Mouse (Mus musculus) CD4-positive, CD25-positive, alpha-beta regulatory T cell, adult 2 months (primary cell): ENCODE results near the gene Tcl1b3.

Experiments used
- DNase-seq: peaks from one replicate; pipeline ENCODE4 v3.0.0-alpha.2; 2012; ENCODE audit warnings: low read depth, low spot score

Tcl1b3 gene

DNA sequence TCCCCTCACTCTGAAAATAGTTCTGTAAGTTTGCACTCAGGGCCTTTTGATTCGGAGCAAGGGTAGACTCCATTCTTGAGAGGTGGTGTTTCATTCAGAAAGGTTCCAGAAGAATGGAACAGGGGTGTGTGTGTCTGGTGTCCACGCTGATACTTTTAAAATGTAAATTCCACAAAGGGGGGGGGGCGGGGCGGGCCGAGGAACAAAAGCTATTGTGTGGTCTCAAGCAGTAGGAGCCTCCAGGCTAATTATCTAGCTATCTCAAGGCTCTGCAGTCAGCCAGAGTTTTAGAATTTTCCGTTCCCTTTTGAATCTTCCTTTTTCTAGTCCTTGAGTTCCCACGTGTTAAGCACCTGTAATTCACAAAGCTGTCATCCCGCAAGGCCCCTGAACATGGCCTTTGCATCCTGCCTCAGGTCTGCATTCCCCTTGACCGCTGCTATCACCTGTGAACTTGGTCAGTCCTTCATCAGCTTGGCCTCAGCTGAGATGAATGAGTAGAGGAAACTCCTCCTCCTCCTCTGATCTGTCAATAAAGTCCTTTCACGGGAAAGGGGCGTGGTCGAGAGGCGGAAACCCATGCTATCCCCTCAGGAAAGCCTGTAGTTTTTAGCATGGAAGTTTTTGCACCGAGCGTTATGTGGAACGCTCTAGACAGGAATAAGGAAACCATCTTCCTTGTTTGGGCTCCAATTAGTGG lies 33.9 kb downstream of the Tcl1b3 start:
- DNase-seq: no peak

DNA sequence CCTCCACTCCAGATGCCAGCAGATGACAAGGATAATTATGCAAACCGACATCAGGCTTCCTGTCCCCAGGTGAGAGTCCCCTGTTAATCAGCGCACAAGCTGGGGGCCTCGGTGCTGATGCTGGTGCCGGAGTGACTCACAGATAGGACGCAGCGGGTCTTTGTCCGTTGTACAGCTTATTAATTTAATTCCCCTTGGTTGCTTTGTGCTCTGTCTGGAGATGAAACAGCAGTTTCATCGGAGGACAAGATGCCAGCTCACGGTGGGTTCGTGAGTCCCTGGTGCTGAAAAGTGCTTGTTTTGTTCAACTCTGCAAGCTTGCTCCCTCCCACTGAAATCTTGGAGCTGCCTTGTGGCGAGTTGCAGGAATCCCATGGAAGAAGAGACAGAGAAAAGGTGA lies 43.5 kb downstream of the Tcl1b3 start:
- DNase-seq: no peak

DNA sequence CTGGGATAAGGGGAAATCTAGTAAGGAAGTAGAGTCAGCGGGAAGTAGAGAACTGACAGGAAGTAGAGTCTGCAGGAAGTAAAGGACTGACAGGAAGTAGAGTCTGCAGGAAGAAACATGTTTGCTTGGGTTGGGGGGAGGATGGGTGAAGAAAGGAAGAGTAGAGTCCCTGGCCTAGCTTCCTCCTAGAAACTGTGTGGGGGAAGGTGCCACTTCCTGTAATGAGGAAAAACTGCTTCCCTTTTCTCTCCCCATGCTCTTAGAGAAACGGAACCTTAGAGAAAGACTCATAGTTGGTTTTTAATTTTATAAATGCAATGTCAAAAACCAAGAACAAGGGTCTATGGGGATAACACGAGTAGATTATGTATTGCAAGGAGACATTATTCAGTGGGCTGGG lies 44.2 kb downstream of the Tcl1b3 start:
- no peak for DNase-seq

GRCm38 (mm10) chr12:105239060-105239459 lies 48.2 kb downstream of the Tcl1b3 start:
- DNase-seq: no peak
